Mouse (Mus musculus) brain, embryonic 14.5 days (tissue): ENCODE data around the gene Ezh2.

Experiments
- CTCF ChIP-seq: fragments of 200-500 bp; IDR thresholded peaks from 2 replicates; pipeline ENCODE4 v1.5.1; 2012; ENCODE audit warnings: inconsistent platforms, mild to moderate bottlenecking, moderate library complexity, borderline replicate concordance; ENCODE audit not compliant: insufficient read depth, insufficient read length; ENCODE audit errors: extremely low read depth
- POLR2A ChIP-seq: fragments of 200-500 bp; IDR thresholded peaks from 2 replicates; pipeline ENCODE4 v1.6.1; 2012; ENCODE audit warnings: mild to moderate bottlenecking, inconsistent platforms, borderline replicate concordance; ENCODE audit not compliant: poor library complexity, insufficient read depth, insufficient read length, severe bottlenecking; ENCODE audit errors: extremely low read depth

GRCm38 (mm10) chr6:47482027-47482426 lies 113.1 kb downstream of the Ezh2 start:
- TF ChIP-seq CTCF (no peak), POLR2A (no peak)
